Mouse (Mus musculus): ENCODE measurements at regions not wholly inside any gene's neighbourhood (a gene's known extent, or its start where the extent isn't known, plus 50 kb on each side); places are given as distances from the start of the nearest gene placed in this dataset.

GRCm38 (mm10) chr3:37916786-37917479, 192.6 kb upstream of the Gm5148 start:
- TF ChIP-seq CTCF (IDR thresholded peaks at IDR 0.05; ENCODE audit: low read depth) (no peak), EP300 (IDR thresholded peaks at IDR 0.05; ENCODE audit: low read depth) (no peak)
